Mouse (Mus musculus): ENCODE results near the gene Pcp4. TPM values are rescaled to one million over a fixed set of nuclear protein-coding genes. Genes with fewer than 3 reads are reported as not detected.

The Pcp4 gene
- total RNA-seq, 2 experiments from 2014 or later = 291 to 314 TPM

GRCm38 (mm10) chr16:96481791-96482190 is 14.4 kb downstream of the Pcp4 start:
- no peak for DNase-seq (ENCODE audit: extremely low spot score in 1 of 2, low spot score in 1 of 2)

GRCm38 (mm10) chr16:96487007-96487684 is 19.7 kb downstream of the Pcp4 start:
- no peak for DNase-seq (ENCODE audit: extremely low spot score in 1 of 2, low spot score in 1 of 2)

DNA sequence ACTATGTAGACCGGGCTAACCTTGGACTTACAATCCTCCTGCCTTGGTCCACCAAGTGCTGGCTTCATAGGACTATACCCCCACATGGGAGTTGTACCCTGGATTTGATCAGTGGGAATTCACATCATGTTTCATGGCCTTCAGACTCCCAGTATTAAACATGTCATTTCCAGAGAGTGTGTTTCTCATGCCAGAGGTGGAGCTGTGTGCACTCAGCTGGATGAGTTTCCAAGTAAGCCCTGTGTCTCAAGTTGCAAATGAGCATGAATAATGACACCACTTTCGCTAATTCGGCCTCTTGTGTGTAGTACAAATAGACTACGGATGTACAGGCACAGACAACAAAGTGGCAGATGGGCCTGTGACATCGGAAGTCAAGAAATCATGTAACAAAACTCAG is 20.6 kb downstream of the Pcp4 start:
- no peak for DNase-seq (ENCODE audit: extremely low spot score in 1 of 2, low spot score in 1 of 2)

DNA sequence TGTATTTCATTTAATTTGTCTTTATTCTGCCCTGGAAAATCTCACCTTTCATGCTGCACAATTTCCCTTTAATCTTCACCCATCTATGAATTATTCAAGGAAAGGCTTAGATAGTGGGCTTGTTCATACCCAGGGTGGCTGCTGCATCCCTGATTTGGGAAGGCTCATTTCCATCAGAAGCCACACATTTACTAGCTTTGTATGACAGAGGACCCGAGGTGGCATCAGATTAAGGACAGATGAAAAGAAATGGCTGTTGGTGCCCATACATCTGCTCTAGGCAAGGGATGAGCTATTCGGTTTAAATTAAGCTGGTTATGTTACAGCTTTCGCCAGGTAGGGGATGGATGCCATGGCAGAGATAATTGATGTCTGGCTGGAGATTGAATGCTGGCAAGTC is 24.1 kb downstream of the Pcp4 start:
- no peak for DNase-seq (ENCODE audit: extremely low spot score in 1 of 2, low spot score in 1 of 2)

DNA sequence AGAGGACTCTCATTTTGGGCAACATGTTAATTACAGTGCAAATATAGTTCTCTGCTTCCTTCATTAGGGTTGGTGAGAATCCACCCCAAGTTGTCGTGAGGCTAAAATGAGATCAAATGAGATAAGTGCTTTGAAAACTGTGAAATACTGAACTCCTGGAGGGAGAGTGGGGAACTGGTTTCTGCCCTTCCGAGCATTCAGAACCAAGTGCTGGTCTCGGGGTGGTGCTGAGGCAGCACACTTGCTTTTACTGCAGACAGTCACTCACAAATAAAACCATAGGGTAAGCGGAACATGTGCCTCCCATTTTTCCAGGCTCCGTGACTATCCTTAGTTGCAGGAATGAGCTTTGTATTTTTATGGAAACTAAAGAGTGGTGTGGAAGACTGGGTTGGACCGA is 26.7 kb downstream of the Pcp4 start:
- no peak for DNase-seq (ENCODE audit: extremely low spot score in 1 of 2, low spot score in 1 of 2)

GRCm38 (mm10) chr16:96498951-96499350 is 31.5 kb downstream of the Pcp4 start:
- DNase-seq (ENCODE audit: extremely low spot score in 1 of 2, low spot score in 1 of 2) = peak; percentile 13 to 28

DNA sequence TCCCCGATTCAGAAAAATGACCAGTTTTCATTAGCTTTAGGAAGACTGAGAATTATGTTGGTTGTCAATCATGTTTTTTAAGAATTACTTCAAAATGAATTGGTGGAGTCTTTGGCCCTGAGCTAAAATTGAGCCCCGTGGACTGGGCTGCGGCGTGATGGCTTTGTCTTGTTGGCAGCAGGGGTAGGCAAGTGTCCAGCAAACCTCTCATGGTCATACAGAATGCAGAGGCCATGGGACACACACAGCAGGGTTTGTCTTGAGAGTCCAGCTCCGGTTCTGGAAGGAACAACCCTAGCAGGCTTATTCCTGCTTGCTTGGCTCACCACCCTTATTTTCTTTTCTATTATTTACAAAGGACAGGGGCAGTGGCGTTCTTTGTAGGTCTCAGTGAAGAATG is 33.8 kb downstream of the Pcp4 start:
- no peak for DNase-seq (ENCODE audit: extremely low spot score in 1 of 2, low spot score in 1 of 2)

DNA sequence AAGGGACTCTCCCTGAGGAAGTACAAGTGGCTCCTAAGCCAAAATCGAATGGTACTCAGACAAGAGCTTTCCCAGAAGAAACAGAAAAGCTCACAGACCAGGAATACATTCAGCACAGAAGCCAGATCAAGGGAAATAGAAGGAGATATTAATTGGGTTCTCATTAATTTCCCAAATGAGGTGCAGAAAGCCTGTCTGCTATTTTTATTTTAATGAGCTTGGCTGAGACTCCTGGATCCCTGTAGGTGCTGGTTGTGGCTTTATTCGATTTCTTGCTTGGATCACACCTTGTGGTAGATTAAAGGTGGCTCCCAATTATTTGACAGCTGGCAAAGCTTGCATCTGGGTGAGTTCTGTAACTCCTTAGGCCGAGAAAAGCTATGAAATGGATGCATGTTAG is 35.2 kb downstream of the Pcp4 start:
- DNase-seq (ENCODE audit: extremely low spot score in 1 of 2, low spot score in 1 of 2) = no peak

GRCm38 (mm10) chr16:96514466-96514865 is 47.1 kb downstream of the Pcp4 start:
- DNase-seq (ENCODE audit: extremely low spot score in 1 of 2, low spot score in 1 of 2) = no peak

DNA sequence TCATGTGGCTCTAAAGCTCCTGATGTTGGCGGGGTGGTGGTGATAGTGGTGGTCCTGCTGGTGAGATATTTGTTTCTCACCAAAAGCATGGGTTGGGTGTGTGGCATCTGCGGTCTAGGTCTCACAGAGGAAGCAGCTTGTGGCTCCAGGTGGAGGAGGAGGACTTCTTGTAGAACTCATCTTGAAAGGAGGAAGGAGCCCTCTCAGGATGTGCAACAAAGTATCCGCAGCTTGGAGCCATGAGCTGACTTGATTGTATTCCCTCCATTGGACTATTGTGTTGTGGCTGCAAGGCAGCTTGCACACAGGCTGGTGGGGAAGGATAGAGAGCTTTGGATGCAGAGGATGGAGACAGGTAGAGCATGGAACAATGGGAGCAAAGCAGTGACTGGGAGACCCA is 60.1 kb downstream of the Pcp4 start:
- DNase-seq (ENCODE audit: extremely low spot score in 1 of 2, low spot score in 1 of 2) = no peak

GRCm38 (mm10) chr16:96528471-96528870 is 61.1 kb downstream of the Pcp4 start:
- DNase-seq (ENCODE audit: extremely low spot score in 1 of 2, low spot score in 1 of 2) = no peak

DNA sequence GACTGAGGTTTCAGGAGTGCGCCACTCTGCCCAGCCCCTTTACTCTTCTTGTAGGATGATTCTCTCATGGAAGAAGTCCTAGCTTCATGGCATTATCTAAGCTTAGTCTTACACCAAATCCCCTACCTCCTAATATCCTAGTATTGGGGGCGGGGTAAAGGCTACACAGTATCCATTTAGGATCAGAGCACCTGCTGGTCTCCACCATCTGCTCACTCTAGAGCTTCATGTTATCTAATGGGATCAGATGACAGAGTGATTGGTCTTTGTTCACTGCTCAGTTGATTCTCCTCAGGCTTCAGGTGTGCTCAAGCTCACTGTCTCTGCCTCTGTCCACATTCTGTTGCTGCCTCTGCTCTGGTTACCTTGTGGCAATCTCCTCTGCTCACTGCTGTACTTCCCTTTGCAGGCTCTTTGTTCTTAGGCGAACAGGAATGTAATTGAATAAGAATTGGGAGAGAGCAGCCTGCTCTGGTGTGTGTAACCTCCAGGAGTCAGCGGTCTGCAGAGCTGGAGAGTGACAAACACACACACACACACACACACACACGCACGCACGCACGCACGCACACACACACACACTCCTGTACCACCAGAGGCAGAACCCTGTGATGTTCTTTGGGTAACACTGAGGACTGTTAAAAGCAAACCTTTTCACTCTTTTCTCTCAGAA is 62.6 kb downstream of the Pcp4 start:
- no peak for DNase-seq (ENCODE audit: extremely low spot score in 1 of 2, low spot score in 1 of 2)

DNA sequence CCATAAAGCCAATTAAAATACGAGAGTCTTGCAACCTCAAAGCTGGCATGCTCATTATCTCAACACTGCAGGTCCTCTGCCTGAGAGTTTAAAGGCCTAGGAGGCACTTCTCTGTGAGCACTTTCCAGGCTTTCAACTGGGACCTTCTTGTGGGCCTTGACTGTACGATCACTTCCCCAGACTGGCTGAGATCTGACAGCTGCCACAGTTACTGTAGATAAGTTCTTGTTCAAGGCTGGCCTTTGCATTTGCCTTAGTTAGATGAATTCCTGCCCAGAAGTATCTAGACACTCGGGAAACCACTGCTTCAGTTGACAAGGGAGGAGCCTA is 63.1 kb downstream of the Pcp4 start:
- DNase-seq (ENCODE audit: extremely low spot score in 1 of 2, low spot score in 1 of 2) = no peak

DNA sequence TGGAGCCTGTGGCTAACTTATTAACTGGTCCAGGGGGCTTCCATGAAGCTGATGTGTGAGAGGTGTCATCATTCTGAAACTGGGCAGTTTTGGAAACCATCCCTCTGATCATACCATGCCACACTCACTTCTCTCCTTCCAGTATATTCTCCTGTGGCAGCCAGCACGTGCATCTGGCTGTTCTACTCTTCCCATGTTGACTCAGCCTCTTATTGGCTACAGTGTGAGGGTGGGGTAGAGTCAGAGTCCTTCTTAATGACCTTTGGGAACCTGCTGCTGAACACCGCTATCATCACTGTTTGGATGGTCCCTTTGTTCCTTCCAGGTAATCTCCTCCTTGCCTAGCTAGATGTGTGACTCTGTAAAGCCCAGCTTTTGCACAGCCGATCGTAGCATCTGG is 63.6 kb downstream of the Pcp4 start:
- no peak for DNase-seq (ENCODE audit: extremely low spot score in 1 of 2, low spot score in 1 of 2)

- DNase-seq (ENCODE audit: extremely low spot score in 1 of 2, low spot score in 1 of 2) = no peak
Measured at GRCm38 (mm10) chr16:96533710-96534109, 66.3 kb downstream of the Pcp4 start.

DNA sequence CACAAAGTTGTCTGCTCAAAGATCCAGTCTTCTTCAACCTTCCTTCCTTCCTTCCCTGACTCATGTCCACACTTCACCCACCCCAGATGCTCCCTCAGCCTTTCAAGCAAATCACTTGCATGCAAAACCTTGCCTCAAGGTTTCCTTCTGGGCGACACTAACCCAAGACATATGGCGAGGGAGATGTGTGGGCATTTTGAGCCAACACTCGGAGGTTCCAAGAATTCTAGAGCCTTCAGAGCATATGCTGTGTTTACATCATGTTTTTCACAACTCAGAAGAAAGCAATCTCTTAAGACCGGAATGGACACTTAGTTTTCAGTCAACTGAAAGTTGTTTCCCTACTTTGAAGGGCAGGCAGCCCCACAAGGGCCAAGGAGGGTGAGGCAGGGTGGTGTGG is 67.9 kb downstream of the Pcp4 start:
- no peak for DNase-seq (ENCODE audit: extremely low spot score in 1 of 2, low spot score in 1 of 2)

- DNase-seq (ENCODE audit: extremely low spot score in 1 of 2, low spot score in 1 of 2) = no peak
Measured at GRCm38 (mm10) chr16:96536426-96536825, 69.0 kb downstream of the Pcp4 start.

- no peak for DNase-seq (ENCODE audit: extremely low spot score in 1 of 2, low spot score in 1 of 2)
Measured at GRCm38 (mm10) chr16:96539091-96539490, 71.7 kb downstream of the Pcp4 start.

- DNase-seq (ENCODE audit: extremely low spot score in 1 of 2, low spot score in 1 of 2) = no peak
Measured at GRCm38 (mm10) chr16:96541056-96541455, 73.7 kb downstream of the Pcp4 start.

DNA sequence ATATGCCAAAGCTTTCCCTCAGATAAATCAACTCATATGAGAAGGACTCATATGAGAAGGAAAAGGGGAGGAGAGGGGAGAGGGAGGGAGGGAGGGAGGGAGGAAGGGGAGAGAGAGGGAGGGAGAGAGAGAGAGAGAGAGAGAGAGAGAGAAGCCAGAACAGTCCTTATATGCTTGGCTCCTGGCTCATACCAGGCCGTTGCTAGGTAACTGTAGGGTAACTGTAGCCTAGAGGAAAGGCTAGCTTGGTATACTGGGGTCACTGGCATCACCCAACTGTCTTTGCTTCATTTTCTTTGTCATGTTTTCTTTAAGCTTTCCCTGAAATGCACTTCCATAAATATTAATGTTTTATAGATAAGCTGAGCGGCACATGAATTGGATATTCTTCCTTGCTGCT is 85.3 kb downstream of the Pcp4 start:
- no peak for DNase-seq (ENCODE audit: extremely low spot score in 1 of 2, low spot score in 1 of 2)

- no peak for DNase-seq (ENCODE audit: extremely low spot score in 1 of 2, low spot score in 1 of 2)
Measured at GRCm38 (mm10) chr16:96555412-96555811, 88.0 kb downstream of the Pcp4 start.

- DNase-seq (ENCODE audit: extremely low spot score in 1 of 2, low spot score in 1 of 2) = no peak
Measured at GRCm38 (mm10) chr16:96556621-96557020, 89.2 kb downstream of the Pcp4 start.

GRCm38 (mm10) chr16:96558341-96558740 is 90.9 kb downstream of the Pcp4 start:
- no peak for DNase-seq (ENCODE audit: extremely low spot score in 1 of 2, low spot score in 1 of 2)
